Mouse (Mus musculus): ENCODE measurements at regions not wholly inside any gene's neighbourhood (a gene's known extent, or its start where the extent isn't known, plus 50 kb on each side); places are given as distances from the start of the nearest gene placed in this dataset.

DNA sequence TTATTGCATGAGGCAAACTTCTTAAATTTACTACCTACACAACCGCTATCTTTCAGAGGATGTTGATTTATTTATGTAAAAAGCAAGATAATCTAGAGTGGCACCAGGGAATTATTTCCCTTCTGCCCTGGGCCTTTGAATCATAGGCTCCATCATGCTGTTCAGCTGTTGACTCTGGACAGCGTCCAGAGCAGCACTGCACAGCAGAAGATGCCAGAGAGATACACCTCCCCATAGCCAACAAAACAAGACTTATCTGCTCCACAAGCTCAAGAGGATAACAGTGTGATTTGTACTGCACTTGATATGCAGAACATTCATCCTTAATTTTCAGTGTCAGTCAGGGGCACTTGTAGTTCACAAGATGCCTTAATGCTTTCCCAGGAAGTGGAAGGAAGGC is 1464.6 kb upstream of the Zeb2 start:
- TF ChIP-seq CTCF (IDR thresholded peaks at IDR 0.05; ENCODE audit: extremely low read depth, insufficient read depth, insufficient read length, insufficient replicate concordance) (no peak), POLR2A (IDR thresholded peaks at IDR 0.05; ENCODE audit: low read depth, low read length) (no peak)
